Mouse (Mus musculus) gastrocnemius, postnatal 25 days (tissue): Measurements from ENCODE around the gene Fan1. TPM values are rescaled to one million over a fixed set of nuclear protein-coding genes. Genes with fewer than 3 reads are reported as not detected.

Source experiments
- DNase-seq: peaks from one replicate; pipeline ENCODE4 v3.0.0; 2022
- long read RNA-seq, 2 experiments: library from polyadenylated mRNA; stranded (forward); transcript quantifications; one replicate each; pipeline ENCODE4 v2.0.0; 2021
- total RNA-seq, 2 experiments: library from RNA; stranded (reverse); gene quantifications; 1 replicate in 1 of 2; 2 replicates in 1 of 2; pipeline ENCODE4 v1.2.3; 2021

Gene Fan1
- 1 to 10 TPM; 5.3 to 6.4 TPM for total RNA-seq
- long read RNA-seq, experiment 1: 0 reads
- long read RNA-seq, experiment 2: 0 reads

DNA sequence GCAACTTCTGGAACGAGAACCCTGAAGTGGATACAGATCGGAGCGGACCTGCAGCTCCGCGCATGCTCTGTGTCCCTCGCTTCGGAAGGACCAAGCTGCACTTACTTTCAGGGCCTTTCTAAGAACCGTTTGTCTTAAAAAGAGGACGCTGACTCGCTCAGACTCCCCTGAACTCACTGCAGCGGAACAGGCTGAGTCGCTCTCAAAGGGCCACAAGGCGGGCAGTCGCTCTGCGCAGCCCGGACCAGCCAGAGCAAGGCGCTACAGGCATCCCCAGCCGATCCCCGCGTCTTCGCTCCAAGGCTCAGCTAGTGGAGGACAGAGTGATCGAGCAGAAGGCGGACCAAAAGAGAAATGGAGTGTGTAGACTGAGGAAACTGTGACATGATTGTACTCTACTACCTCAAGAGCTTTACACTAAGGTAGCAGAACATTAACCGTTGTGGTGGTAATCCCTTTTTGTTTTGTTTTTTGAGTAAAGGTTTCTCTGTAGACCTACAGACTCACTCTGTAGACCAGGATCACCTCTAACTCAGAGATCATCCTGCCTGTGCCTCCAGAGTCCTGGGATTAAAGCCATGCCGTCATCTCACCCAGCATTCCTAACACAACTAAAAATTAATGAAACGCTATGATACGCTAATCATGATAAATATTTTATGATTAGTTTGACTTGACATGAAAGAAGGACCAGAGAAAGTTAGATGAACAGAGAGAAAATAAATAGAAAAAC lies at the start of gene Fan1:
Gene Fan1 (minus strand): TSS at position 266 of the 733 bp plus-strand sequence.
- peak; percentile 84 for DNase-seq

DNA sequence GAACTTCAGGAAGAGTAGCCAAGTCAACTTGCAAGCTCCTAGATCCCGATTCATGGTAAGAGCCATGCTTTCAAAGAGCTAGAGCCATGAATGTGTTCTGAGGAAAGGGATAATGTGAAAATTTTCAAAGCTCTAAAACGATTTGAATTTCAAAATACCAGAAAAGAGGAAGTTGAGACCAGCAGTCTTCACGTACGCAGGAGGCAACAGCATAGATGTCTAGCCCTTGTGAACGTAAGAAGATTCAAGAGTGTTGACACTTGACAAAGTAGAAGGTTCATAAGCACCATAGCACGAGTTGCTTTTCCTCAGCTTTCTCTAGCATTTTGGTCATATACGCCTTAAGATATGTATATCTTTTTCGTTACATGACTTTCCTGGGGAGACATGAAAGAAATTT lies 30.1 kb upstream of the Fan1 start:
- DNase-seq: no peak

DNA sequence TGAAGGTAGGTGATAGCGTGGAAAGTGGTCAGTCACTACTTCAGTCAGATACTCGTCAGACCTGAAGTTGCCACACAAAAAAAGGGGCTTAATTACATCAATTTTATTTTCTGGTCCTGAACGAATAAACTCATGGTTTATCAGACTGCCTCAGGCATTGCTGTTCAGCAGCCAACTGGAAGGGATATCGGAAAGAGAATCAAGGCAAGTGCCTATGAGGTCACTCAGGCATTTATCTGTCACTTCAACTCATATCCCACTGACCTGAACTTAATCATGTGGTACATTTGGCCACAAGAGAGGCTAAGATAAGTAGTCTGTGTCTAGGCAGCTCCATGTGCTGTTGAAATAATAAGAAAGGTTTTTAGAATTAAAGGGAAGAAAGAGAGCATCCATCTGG lies 28.6 kb upstream of the Fan1 start:
- no peak for DNase-seq

DNA sequence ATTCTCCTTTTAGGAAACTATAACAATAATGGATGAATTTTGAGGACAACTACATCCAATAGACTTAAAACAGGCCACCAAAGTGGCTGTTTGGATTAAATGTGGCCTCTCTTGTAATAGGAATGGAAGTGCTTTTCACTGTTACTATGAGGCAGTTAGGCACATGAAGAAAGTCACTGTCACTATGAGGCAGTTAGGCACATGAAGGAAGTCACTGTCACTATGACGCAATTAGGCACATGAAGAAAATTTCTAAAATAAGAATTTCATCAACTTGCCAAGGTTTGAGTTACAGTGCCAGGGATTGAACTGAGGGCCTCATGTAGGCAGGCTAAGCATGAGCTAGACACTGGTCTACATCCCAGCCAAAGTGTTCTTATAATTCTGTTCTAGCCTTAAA lies 26.8 kb upstream of the Fan1 start:
- DNase-seq: no peak

DNA sequence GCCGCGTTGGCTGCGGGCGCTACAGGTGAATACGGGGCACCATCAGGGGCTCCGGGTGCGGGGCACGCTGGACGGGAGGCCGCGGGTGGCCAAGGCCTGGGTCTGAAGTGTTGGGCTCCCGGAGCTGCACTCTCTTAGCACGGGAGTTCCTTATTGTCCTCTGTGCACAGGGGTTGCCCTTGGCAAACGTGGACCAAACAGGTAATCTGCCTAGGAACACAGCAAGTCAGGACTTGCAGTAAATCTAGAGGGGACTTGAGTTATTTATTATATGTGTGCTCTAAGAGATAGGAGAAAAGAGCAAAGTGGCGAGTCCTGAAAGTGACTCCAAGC lies 18.9 kb upstream of the Fan1 start:
- no peak for DNase-seq

DNA sequence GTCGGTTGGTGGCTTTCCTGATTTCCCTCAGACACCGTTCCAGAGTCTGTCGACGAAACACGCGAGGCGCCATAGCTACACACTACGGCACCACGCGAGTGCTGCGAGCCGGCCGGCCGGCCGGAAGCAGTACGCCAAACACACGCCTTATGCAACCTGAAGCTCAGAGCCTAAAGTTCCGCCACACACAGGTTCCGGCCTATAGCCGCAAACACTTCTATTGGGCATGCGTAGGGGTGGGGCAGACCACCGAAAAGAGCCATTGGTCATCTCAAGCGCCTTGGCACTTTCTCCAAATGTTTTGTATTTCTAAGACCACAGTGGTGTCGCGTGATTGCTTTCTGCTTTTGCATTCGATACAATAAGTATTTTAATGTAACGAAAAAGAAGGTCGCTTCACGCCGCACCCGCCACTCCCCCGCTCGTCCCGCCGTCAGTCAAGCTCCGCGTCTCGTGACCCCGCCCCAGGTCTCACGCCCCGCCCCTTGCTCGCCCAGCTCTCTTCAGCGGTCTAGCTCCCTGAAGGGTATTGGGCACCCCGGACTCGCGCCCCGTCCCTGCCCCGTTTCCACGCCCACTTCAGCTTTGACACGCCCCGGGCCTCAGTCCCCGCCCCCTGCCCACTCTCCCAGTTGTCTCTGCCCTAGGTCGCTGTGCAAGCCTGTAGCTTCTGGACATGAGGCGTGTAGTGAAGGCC lies 18.4 kb upstream of the Fan1 start, which contains the start of the genes Mphosph10 and Mcee:
Gene Mphosph10 (minus strand): TSS at position 147 of the 697 bp plus-strand sequence.
Gene Mcee (plus strand): TSS at position 486 of the 697 bp plus-strand sequence.
- DNase-seq: peak; percentile 98

DNA sequence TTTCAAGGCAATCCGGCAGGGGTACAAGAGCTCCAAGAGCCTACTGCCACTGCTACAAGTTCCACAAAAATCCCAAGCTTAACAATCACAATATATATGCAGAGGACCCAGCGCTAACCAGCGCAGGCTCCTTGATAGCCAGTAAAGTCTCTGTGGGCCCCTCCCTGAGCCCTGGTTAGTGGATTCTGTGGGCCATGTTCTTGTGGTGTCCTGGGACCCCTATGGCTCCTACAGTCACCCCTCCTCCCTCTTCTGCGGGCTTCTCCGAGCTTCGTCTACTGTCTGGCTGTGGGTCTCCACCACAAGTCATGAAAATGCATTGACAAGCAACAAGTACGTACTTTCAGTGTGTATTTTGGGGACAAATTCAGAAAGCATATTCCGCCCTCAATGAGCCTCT lies 17.6 kb upstream of the Fan1 start:
- no peak for DNase-seq

DNA sequence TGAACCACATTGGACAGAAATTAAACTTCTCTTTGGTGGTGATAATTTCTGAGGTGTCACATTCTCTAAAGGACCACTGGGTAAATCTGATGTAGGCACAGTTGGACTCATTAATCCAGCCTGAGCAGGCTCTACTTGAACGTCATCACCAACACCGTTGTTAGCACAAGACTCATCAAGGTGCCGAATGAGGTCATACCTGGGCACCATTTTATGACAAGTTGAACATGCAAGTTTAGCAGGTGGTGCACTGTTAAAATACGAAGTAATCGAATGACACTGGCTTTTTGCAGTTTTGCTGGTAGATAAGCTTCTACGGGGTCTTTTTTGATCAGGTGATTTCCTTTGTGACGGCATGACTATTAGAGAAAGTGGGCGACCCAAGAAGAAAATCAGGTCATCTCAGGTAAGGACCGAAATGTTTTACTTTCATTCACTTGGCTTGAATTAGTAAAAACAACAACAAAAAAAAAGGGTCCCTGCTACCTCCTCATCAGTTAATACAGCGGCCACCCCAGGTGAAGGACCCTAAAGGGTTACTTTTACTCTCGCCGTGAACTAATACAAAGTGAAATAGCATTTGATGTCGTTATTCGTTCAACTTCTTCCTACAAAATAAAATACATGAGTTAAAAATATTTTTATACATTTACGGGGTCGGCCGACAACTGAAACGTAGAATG lies 607 bp downstream of the Fan1 start:
- no peak for DNase-seq

DNA sequence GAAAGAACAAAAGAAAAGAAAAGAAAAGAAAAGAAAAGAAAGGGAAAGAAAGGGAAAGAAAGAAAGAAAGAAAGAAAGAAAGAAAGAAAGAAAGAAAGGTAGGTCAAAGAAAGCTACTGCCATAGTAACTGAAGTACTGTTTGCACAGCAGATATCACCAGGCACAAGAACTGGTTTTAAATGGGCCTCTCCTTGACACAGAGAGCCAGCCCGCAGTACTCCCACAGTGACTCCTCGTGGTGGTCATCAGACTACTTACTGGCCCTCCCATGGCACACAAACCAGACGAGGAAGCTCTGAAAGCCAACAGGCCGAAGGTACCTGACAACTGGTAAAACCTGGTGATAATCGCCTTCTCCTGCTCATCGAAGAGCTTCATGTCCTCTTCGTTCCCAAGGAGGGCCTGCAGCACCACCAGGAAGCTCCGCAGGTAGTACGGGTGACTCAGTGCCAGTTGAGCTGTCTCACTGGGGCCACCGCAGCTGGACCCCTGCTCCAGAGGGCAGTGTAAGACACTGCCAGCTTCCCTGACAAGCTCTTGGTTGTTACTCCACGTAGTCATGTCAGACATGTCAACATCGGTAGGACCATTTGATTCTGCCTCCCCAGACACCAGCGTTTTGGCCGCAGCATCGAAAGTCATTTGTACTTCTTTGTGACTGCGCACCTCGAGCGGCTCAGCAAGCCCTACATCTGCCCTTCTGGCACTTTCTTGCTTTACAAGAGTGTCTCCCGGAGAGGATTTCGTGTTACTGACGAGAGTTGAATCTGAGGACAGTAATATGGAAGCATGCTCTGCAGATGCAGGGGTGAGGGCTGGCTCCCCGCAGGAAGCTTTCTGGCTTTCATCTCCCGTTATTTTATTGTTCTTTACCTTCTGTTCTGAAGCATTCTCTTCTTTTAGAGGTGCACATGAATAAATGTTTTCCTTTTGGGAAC lies 1.7 kb downstream of the Fan1 start:
- no peak for DNase-seq

DNA sequence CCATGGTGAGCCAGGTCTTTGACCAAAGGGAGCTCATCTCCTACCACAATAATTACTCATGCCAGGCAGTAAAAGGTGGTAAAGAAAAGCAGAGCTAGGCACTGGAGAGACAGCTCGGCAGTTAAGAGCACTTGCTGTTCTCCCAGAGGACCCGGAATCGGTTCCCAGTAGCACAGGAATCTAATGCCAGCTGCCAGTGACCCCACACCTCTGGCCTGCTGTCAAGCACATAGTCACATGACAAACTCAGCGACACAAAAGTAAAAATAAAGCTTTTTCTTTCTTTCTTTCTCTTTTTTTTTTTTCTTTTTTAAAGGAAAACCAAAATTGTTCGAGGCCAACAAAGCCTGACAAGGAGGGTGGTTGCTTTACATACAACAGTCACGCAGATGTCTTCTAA lies 4.1 kb downstream of the Fan1 start:
- no peak for DNase-seq

DNA sequence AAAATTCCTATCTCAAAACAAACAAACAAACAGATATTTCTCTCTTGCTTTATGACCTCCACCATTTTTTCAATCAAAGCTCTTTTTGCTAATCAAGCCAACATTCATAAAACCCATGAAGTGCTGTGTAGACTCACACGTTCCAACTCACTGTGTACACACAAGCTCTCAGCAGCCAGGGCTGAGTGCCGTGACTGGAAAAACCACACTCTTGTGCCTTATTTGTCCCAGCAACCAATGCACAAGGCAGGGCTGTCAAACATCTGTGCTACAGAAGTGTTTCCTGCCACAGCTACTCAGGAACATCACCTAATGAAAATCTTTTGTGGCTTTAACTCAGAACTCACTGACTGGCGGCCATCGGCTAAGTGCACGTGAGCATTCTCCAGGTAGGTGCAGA lies 8.0 kb downstream of the Fan1 start:
- no peak for DNase-seq

DNA sequence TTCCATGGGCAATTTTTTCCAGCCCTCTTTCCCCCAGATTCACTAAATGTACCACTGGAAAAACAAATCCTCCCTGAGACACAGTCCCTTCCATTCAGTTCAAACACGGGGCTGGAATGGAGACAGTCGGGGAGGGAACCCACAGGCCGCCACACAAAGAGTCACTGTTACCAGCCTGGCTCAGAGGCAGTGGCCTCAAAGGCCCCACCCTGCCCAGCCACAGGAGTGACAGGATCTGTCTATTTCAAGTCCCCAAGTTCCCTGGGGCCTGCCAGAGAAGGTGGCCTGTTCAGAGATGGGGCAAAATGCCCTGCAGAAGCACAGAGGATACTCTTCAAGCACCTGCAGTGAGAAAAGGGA lies 13.3 kb downstream of the Fan1 start:
- DNase-seq: no peak

DNA sequence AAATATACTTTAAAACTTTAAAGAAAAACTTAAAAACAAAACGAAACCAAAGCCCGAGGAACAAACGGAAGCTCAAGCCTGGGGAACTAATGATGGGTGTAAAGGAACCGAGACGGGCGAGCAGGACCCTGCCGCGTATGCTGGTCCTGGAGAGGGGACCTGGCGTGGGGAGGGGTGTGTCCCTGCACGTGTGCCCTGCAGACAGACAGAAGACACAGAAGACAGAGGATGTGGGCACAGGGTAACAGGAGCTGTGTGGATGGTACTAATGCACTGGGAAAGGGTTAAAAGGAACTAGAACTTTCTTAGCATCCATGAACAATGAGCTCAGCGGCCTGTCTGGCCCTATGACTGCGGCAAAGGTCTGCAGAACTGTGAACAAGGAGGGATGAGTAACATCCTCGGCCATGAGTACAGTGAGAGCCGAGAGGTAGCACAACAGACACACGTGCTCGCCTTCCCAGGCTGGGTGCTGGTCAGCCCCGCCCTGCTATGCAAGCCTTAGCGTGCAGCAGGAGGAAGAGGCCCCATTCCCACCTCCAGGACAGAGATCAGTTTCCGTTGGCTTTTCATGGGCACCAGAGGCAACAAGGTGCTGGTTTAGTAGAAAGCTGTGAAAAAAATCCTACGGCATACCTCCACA lies 13.8 kb downstream of the Fan1 start:
- DNase-seq: no peak

DNA sequence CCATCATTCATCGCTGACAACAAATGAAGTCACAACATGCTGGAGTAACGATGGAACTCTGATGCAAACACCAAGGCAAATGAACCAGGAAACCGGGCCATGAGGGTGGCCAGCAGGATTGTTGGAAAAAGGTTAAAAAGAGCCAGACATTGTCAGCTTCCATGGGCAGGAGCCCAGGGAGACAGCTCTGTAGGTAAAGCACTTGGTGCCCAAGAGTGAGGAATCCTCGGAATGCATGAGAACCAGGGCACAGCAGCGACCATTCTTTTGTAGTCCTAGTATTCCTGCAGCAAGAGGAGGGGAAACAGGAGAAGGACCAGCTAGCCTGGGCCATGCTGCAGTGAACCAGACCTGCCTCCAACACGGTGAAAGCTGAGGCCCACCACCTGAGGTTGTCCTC lies 15.2 kb downstream of the Fan1 start:
- DNase-seq: no peak

DNA sequence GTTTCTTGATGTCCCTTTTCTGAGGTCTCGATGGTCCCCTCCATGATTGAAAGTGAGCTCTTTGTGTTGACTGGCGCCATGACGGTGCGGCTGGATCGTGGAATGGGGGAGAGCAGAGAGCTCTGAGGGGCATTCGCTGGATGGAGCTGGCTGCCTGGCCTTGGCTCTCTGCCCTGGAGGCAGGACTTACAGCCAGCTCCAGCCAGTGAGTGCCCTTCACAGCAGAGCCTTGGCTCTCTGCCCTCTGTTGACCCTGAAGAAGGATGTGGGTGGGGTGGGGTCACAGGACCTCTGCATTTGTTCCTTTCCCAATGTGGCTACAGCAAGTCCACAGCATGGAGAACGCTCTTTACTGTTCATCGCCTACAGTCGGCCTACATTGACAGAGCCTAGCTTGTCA lies 16.5 kb downstream of the Fan1 start:
- DNase-seq: no peak

DNA sequence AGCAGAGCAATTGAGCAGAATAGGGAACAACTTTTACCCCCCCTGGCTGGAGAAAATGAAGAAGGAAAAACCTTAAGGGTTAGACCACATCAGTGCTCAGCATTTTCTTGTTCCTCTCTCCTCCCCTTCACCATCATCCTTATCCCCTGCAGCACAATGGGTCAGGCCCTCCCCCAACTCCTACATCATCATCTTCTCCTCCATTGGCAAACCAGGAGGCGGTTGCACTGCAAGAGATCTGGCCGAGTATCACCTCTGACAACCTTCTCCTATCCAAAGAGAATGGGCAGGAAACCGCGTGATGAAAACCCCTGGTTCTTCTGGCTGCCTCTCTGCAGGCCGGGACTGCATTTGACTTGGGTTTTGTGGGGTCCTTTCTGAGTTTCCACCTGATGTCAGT lies 17.2 kb downstream of the Fan1 start:
- DNase-seq: no peak

DNA sequence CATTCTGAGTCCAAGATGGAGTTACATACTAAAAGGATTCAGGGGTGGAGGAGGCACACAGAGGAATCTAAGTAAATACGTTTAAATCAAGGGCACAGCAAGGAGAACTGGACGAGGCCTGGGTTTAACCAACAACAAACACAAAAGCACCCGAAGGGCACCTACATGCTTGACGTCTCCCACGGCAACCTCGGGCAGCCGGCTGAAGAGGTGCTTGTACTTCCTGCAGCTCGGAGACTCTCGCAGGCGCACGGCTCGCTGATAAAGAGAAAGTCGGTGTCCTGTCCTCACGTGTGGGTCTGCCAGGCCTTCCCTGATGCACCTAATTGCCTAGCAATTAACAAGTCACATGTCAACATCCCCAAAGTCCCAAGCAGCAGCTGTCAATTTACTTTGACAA lies 19.7 kb downstream of the Fan1 start:
- DNase-seq: no peak

DNA sequence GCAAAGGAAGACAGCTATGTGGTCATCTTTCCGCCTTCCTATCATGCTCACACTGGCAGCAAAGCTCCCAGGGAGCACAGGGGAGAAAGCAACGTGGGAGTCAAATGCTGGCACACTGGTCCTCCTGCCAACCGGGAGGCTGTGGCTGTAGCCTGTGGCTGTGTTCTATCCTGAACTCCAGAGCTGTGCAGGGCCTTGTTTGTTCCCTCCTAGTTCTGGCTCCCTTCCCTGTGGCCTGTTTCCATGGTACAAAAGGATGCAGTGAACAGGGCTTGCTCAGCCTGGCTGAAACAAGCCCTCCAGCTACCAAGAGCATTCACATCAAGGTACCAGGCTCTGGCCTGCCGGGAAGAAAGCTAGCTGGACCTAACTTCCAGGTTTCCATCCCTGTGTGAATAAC lies 22.8 kb downstream of the Fan1 start:
- DNase-seq: peak; percentile 33

DNA sequence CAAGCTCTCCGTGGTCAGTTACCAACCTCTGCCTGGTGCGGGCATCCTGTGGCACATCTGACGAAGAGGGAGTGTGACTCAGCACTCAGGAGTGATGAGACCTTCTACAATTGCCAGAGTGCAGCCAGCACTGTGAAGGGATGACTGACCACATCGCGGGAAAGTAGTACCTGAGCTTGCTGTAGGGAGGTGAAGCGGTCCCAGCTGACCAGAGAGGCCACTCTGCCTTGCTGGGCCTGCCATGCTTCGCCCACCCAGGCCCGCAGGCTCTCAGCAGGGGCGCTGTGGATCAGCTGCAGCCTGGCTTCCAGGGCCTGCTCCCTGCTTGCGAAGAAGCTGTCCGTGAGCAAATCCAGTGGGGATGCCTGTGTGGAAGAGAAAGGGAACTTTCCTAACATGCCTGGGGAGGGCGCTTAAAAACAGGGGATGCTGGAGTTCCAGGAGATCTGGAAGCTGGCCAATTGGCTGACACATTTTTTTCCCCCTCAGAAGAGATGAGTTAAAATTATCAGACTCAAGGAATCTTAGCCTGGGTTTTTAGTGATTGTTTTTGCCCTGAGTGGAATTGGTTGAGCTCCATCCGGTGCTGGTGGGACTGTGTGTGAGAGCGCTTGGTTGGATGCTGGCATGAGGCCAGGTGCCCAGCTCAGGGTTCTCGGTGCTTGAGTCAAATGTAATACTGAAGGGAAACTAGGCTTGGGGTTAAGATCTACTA lies 24.6 kb downstream of the Fan1 start:
- no peak for DNase-seq

DNA sequence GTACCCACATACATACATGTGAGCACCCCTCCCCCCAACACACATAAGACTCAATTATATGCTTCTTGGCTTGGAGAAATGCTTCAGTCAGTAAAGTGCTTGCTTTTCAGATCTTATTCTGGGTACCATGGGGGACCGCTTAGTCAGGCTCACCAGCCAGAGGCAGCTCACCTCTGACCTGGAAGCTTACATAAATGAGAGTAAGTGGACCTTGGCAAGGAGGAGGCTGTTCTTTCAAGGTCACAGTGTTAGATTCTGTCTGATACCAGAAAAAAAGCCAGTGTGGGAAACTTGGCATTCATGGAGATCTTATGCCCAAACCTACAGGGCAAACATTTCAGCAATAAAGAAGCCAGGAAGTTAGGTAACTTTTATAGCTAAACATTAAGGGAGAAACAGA lies 26.1 kb downstream of the Fan1 start:
- DNase-seq: no peak

DNA sequence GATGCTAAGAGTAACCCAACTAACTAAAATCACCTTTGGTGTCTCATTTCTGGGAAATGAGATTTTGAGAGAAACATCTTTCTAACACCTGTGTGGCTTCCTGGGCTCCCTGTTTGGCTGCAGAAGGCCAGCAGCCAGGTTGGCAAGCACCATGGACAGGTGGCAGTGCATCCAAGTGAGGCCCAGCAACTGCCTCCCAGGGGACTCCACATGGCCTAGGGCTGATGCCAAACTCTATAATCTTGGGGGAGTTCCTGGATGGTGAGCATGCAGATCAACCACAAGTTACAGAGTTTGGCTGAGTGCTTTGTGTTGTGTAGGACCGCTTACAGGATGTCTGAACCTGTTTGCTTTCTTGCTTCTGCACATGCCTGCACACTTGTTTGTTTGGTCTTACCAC lies 41.2 kb downstream of the Fan1 start:
- DNase-seq: no peak
